27 mouse cellular contexts compared by ENCODE assay signal in genomic region chr17:65561361-65562015, GRCm38 (mm10). TPM values are rescaled to one million over a fixed set of nuclear protein-coding genes. Genes with fewer than 3 reads are reported as not detected.
DNase-seq lines count a peak whose midpoint lies in the region; ATAC-seq and TF ChIP-seq lines count a peak whose summit lies in the region.
"Had no signal": no experiment of that assay in that cellular context is flagged by ENCODE, and none has a peak within 500 bp of the region (broad histone marks: within the 10 kb centered on the region; RNA-seq: fewer than 3 reads in every experiment).

No protein-coding gene starts in this region.

- H3K36me3 ChIP-seq in myocyte (ENCODE audit: control insufficient read depth, insufficient read depth): no peaks in the 10 kb centered on the region
- no peaks in the 10 kb centered on the region for H3K36me3 ChIP-seq in midbrain, embryonic 16.5 days (ENCODE audit: control insufficient read depth, insufficient read depth, low read length)
- H3K36me3 ChIP-seq: G1E; hindbrain, embryonic 12.5 days; liver, embryonic 12.5 days; midbrain, embryonic 12.5 days had no signal

- TF ChIP-seq POLR2A in myocyte (IDR thresholded peaks at IDR 0.05; ENCODE audit: insufficient read length, low read depth): no peak

- H3K4me3 ChIP-seq in myocyte: no peak overlapping the region
- no peak overlapping the region for H3K4me3 ChIP-seq in midbrain, embryonic 16.5 days (ENCODE audit: low read depth, low read length)
- H3K4me3 ChIP-seq: erythroblast, embryonic 14.5 days; hindbrain, embryonic 12.5 days; left cerebral cortex, adult 2 months; liver, embryonic 12.5 days; midbrain, embryonic 12.5 days had no signal

- no peak overlapping the region for H3ac ChIP-seq in myocyte (ENCODE audit: control insufficient read depth, insufficient read length)

- no peaks in the 10 kb centered on the region for H3K79me2 ChIP-seq in myocyte (ENCODE audit: control insufficient read depth, insufficient read depth)

- H3K27me3 ChIP-seq in myocyte (ENCODE audit: control insufficient read depth, insufficient read depth, insufficient read length): no peaks in the 10 kb centered on the region
- H3K27me3 ChIP-seq in midbrain, embryonic 16.5 days (ENCODE audit: control insufficient read depth, insufficient read depth, low read depth, low read length): no peaks in the 10 kb centered on the region
- H3K27me3 ChIP-seq: hindbrain, embryonic 12.5 days; liver, embryonic 12.5 days; midbrain, embryonic 12.5 days had no signal

- WGBS in midbrain, embryonic 16.5 days: 81% methylated on average over 6 of the region's 6 CpGs

- no peak overlapping the region for H3K27ac ChIP-seq in midbrain, embryonic 16.5 days (ENCODE audit: low read length)
- H3K27ac ChIP-seq: hindbrain, embryonic 12.5 days; left cerebral cortex, adult 2 months; liver, embryonic 12.5 days; midbrain, embryonic 12.5 days had no signal

- DNase-seq in layer of hippocampus, adult 11-12 months (ENCODE audit: low spot score): peak; percentile 27
- no peak for DNase-seq in layer of hippocampus, postnatal 36 days
- DNase-seq in MN1 (ENCODE audit: low spot score): peak; percentile 25
- no peak for DNase-seq in Muller cell, postnatal 12 days (ENCODE audit: inconsistent ontology term)
- DNase-seq: adrenal gland, adult 8-10 months; cerebellum, adult 11 months; cerebellum, postnatal 10 days; heart, postnatal 10 days; kidney, adult 2 months; kidney, postnatal 25 days; left cerebral cortex, postnatal 4 days; lung, adult 2 months; lung, postnatal 4 days; thymus, postnatal 36 days had no signal

- ATAC-seq in common myeloid progenitor, adult 5-6 weeks (replicated peaks; ENCODE audit: low read depth, poor library complexity, severe bottlenecking): peak; percentile 35
- no peak for ATAC-seq in midbrain, embryonic 16.5 days
- ATAC-seq: forebrain, embryonic 16.5 days; inflammation-experienced regulatory T-cells, adult 6 months; liver, embryonic 12.5 days had no signal

- no peaks in the 10 kb centered on the region for H3K9me3 ChIP-seq in midbrain, embryonic 16.5 days (replicated peaks; ENCODE audit: control insufficient read depth, low read length, poor library complexity, severe bottlenecking)
- H3K9me3 ChIP-seq: G1E; hindbrain, embryonic 12.5 days; liver, embryonic 12.5 days; midbrain, embryonic 12.5 days had no signal

- no peaks in the 10 kb centered on the region for H3K4me1 ChIP-seq in midbrain, embryonic 16.5 days (ENCODE audit: control insufficient read depth, insufficient read depth, low read length)
- H3K4me1 ChIP-seq: hindbrain, embryonic 12.5 days; midbrain, embryonic 12.5 days had no signal

- no peak overlapping the region for H3K9ac ChIP-seq in midbrain, embryonic 16.5 days (ENCODE audit: low read depth, low read length)
- H3K9ac ChIP-seq: hindbrain, embryonic 12.5 days; liver, embryonic 12.5 days; midbrain, embryonic 12.5 days had no signal

- no peak overlapping the region for H3K4me2 ChIP-seq in myocyte (ENCODE audit: low read depth)
- no peak overlapping the region for H3K4me2 ChIP-seq in midbrain, embryonic 16.5 days (ENCODE audit: low read length)
- H3K4me2 ChIP-seq: heart, embryonic 11.5 days; hindbrain, embryonic 12.5 days; liver, embryonic 12.5 days; midbrain, embryonic 12.5 days had no signal

TF ChIP-seq in myocyte, 11 proteins besides CTCF, POLR2A, EP300 and RAD21:
- TF ChIP-seq TCF3 (IDR thresholded peaks at IDR 0.05; ENCODE audit: insufficient read length, low read depth) (no peak), CEBPB (IDR thresholded peaks at IDR 0.05; ENCODE audit: insufficient read depth, poor library complexity, severe bottlenecking) (no peak), MYOG (IDR thresholded peaks at IDR 0.05; ENCODE audit: control insufficient read depth in 1 of 3, insufficient read depth in 1 of 3, insufficient read length in 2 of 3, low read depth in 2 of 3) (peak in 2 of 3 experiments; percentile 40 to 80), MYOD1 (IDR thresholded peaks at IDR 0.05; ENCODE audit: control insufficient read depth in 1 of 3, insufficient read length in 2 of 3, low read depth in 2 of 3) (no peak)

RNA-seq across cellular contexts. Expression of gene Tmem232, which starts 20.9 kb away (rescaled TPM):
- total RNA-seq in layer of hippocampus, postnatal 36 days (2021): 1 to 10 TPM; 1.1 TPM
- total RNA-seq in common myeloid progenitor, adult 5-6 weeks (2017): not detected in 2 replicates
- not detected for polyA plus RNA-seq in myocyte (2012; fragmentation: generic; extraction: Trizol)
- polyA plus RNA-seq in midbrain, embryonic 16.5 days (2015; fragmentation: Nextera tagmentation; extraction: Ambion mirVana): 0.46 and 0.92 TPM in 2 replicates
- total RNA-seq: adrenal gland, adult 8-10 months; G1E; neutrophil, adult 5-6 weeks had no signal
- polyA plus RNA-seq: erythroblast, embryonic 14.5 days; G1E; inflammation-experienced regulatory T-cells, adult 6 months; kidney, adult 2 months; liver, embryonic 12.5 days; midbrain, embryonic 12.5 days had no signal

RNA-seq across cellular contexts. Expression of gene Vapa, which starts 51.9 kb away (rescaled TPM):
- total RNA-seq in layer of hippocampus, postnatal 36 days (2021): 100 to 1,000 TPM; 128 to 144 TPM
- total RNA-seq in common myeloid progenitor, adult 5-6 weeks (2017): 57.9 and 68.4 TPM in 2 replicates
- 78.9 TPM for polyA plus RNA-seq in myocyte (2012; fragmentation: generic; extraction: Trizol)
- 275 and 287 TPM in 2 replicates for polyA plus RNA-seq in midbrain, embryonic 16.5 days (2015; fragmentation: Nextera tagmentation; extraction: Ambion mirVana)

Comparison
In these comparisons a context has a peak if more than half of its experiments do, and no peak if none do; other contexts are left out.
1. DNase-seq: peak in layer of hippocampus, adult 11-12 months (single experiment) and MN1 (single experiment); none in layer of hippocampus, postnatal 36 days (0 of 2) and Muller cell, postnatal 12 days (single experiment).